Mouse (Mus musculus): ENCODE results near the gene 1700021F05Rik. TPM values are rescaled to one million over a fixed set of nuclear protein-coding genes. Genes with fewer than 3 reads are reported as not detected.

The 1700021F05Rik gene
- 10 to 100 TPM; 65.3 to 67.7 TPM for total RNA-seq (2021)
- long read RNA-seq, experiment 1, transcript 1700021F05Rik-202 (4 exons, 860 nt) = major isoform, 48 of 70 reads
- long read RNA-seq, experiment 1, partial matches to known transcripts = 14 of 70 reads
- long read RNA-seq, experiment 1, other reads (novel, unspliced or antisense) = 7 of 70 reads
- long read RNA-seq, experiment 2, transcript 1700021F05Rik-202 (4 exons, 860 nt) = major isoform, 27 of 31 reads
- long read RNA-seq, experiment 2, partial matches to known transcripts = 3 of 31 reads
- long read RNA-seq, experiment 2, other reads (novel, unspliced or antisense) = 1 of 31 reads

DNA sequence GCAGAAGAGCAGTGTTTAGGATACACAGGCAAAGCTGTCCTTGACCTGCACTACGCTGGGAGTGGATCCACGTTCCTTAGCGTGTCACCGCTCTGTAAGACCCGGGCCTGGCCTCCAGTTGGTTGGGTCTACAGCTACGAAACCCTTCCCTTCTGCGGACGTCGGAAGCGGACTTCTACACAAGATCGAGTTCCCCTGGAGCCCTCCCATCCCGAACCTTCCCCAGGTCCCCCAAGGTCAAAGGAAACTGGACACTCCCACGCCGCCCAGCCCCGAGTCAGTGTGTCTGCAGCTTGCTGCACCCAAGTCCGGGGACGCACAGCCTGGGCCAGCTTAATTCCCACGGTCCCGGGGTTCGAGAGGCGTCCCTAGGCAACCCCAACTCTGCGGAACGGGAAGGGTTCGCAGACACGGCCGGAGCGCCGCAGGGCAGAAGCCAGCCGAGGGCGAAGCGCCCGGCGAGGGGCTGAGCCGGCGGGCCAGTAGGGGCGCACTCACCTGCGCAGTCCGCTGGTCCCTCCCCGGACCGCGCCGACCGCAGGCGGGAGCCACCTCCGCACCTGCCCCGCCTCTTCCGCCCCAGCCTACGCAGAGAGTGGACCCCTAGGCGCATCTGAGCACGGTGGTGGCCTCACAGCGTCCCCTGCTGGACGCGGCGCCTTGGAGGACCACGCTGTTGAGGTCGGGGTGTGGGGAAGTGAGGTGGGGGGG lies at the start of gene 1700021F05Rik:
Gene 1700021F05Rik (minus strand): TSS at position 553 of the 711 bp plus-strand sequence.
- DNase-seq = peak; percentile 97 to 98

DNA sequence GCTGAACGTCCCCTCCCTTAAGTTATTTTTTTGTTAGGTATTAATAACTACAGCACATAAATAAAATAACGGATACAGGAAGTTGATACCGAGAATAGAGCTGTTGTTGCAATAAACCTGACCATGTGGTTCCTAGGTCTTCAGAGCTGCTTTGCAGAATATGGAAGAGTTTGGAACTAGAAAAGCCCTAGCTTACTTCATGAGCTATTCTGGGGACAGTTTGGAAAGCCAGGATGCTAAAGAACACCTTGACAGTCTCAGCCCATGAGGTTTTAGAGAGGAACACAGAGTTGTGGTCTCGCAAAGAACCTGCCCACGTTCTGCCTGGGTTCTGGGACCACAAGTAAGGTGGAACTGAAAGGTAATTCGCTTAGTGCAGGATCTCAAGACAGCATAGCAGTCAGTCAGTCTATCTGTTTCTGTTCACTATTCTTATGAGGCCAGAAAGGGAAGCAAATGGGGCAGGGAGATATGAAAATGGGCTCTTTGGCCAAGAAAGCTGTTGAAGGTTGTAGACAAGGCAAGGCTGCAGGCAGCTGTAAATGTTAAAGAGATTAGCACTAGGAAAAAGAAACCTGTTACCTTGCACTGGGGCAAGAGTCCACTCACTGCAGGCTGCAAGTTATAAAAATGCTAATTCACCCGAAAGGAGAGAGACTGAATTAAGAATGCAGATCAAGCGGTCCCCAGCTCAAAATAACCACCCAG lies 47.8 kb upstream of the 1700021F05Rik start:
- DNase-seq = no peak

DNA sequence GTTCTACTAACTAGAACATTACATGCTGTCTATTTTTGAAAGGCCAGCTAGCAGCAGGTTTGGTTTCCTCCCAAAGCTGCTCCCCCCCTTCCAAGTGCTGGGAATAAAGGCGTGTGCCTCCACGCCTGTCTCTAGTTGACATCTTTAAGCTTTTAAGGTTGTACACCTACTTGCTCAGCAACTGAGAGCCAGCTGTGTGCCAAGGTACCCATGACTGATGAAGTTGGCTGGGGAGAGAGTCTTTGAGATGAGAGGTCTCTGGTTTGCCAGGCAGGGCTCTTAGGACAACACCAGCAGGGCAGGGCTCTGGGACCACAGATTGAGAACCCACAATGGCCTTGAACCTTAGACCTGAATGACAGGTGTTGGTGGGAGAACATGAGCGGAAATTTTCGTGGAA lies 43.7 kb upstream of the 1700021F05Rik start:
- DNase-seq = no peak

DNA sequence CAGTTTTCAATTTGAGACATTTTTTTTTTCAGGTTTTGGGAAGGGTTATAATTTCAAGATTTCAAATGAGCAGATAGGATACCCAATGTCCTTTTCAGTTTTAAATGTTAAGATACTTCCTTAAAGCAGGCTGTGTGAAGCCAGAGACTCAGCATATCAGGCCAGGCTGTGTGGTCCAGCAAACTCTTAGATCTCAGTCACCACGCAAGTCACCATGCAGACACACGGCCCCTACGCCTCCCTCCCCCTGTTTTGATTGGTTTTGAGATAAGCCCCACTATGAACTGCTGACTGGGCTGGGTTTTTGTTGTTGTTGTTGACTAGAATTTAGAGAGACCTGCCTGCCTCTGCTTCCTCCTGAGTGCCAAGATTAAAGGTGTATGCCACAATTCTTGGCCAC lies 40.5 kb upstream of the 1700021F05Rik start:
- no peak for DNase-seq

DNA sequence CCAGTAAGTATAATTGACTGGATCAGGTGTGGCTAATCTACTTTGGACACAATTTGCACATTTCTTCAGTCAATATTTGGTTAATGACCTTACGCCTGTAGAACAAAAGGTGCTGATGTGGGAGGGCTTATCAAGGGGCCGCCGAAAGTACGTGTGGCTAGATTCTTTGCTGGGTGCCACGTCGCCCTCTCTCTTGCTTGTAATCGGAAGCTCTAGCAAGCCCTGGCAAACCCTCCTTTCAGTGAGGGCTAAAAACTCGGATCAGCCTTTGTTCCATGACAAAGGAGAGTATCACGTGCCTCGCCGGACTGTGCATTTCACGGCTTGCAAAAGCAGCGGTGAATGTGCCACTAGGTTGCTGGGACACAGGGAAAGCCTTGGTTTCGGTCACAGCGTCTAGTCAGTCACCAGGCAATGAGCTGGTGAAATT lies 39.9 kb upstream of the 1700021F05Rik start:
- peak; percentile 41 to 53 for DNase-seq

DNA sequence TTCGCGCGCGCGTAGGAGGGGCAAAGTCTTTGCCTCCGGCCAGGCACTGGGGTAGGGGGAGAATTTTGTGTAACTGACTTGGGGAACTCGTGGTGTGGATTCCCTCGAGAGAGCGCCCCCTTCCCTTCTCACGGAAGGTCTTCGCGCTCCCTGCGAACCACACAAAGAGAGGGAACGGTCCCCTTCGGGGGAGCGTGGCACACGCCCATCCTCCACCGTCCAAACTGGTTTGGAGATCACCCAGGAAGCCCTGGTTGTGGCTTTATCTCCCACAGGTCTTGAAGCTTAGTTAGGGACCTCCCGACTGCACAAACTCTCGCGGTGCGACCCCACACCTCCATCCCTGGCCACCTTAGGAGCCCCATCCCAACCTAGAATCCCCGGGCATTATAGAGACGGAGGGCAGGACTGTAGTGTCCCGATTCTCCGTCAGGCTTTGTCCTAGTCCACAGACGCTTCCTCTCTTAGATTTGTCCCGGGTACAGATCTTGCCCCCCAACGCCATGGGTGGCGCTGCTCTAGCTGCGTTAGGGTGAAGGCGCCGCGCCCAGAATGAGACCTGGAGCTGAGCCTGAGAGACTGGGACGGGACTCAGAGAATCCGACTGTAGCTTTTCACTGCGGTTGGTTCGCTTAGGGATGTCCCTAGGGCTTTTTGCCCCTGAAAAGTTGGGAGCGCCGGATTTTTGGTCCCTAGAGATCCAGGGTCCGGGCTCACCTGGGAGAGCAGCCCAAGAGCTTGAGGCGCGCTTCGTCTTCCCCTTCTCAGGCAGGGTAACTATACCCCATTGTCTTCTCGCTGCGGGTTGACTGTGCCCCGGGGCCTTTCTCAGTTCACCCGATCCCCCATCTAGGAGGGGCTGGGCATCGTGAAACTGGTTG lies 38.8 kb upstream of the 1700021F05Rik start:
- DNase-seq = peak; percentile 41 to 59

DNA sequence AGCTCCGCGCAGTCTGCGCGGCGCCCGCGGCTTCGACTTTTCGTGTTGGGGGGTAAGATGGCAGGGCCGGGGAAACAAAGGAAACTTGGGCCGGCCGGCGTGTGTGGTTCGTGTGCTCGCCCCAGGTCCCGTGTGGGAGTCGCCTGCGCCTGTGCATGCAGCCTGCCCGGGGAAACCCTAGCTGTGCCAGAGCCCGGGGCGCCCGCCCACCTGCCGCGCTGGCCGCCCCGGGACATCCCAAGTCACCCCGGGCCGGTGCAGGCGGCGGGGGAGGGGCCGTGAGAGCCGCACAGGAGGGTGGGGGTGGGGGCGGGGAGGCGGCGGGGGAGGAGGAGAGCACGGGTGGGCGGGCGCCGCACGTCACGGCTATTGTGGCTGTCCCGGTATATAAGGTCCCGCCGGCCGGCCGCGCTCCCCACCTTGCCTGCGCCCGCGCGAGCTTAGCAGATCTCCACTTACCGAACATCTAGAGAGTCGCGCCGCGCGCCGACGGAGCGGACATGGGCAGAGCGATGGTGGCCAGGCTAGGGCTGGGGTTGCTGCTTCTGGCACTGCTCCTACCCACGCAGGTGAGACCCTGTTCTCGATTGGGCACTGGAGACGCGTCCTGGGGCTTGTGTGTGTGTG lies 38.1 kb upstream of the 1700021F05Rik start:
- peak; percentile 68 to 84 for DNase-seq

DNA sequence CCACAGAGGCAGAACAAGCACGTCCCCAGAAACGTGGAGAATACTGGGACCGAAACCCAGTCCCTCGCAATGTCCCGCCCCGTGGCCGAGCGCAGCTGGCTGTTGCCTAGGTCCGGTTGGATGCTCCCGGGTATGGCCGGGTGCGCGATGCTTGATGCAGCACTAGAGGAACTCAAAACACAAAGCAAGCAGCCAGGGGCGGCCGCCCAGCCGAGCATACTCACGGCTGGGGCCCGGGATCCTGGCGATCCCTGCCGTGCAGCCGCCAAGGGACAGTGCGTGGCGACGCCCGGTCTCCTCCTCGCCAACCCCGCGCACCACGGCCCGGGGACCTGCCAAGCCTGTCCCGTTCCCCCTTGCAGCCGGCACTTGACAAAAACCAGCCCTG lies 37.6 kb upstream of the 1700021F05Rik start:
- peak; percentile 69 to 76 for DNase-seq

DNA sequence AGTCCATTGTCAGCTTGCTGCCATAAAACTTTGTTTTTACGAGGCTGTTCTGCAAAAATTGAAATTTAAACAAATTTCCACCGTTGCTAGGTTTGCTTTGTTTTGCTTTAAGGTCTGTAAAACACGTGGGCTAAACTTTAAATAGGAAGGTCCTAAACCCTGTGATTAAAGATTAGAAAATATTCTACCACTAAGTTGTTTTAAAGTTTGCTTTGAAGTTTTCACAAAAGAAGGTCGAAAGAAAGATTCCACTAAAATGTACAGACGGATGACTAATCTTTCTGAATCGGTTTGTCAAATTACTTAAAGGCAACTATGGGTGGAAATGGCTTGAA lies 37.2 kb upstream of the 1700021F05Rik start, which contains the start of gene Cd24a:
Gene Cd24a (plus strand): TSS at position 288 of the 335 bp plus-strand sequence.
- no peak for DNase-seq

DNA sequence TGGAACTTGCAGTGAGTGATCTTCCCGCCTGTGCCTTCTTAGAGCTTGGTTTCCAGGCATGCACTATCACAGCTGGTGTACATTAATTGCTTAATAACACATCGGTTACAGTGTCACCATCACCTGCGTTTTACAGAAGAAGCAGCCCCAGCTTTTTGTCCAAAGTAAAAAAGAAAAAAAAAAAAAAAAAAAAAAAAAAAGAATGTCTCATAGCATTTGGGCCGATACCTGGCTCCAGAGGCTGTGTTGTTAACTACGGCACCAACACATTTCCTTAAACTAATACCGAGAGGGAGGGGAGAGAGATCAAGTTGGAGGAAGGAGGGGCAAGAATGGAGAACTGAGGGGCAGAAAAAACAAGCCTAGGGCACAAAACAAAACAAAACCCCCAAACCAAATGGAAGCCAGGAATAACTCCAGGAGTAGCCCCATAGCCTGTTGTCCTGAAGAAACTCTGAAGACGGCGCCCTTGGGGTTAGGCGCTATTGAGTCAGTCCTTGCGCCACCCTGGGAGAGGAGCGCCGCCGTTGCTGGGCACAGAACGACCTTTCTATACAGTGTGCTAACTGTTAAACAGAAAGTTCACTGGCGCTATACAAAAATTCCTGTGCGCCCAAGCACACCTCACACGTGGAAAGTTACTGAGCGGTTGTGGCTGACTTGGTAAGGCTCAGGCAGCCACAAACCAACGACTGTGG lies 36.7 kb upstream of the 1700021F05Rik start:
- peak; percentile 48 to 54 for DNase-seq

DNA sequence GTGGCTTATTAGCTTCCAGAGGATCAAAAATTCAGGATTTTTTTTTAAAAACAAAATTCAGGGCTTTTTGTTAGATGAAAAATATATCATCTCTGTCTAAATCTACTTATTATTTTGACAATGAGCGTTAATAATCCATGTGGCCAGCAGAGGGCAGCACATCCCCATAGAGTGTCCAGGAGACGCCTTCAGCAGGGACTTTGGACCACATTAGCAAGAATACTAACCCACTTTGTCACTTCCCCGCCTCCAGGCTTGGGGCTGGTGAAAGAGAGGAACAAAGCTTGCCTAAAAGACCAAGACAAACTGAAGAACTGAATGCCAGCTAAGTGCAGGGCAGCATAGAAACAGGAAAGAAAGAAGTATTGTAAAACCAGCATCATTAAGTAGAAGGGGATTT lies 34.2 kb upstream of the 1700021F05Rik start:
- peak; percentile 81 to 85 for DNase-seq

DNA sequence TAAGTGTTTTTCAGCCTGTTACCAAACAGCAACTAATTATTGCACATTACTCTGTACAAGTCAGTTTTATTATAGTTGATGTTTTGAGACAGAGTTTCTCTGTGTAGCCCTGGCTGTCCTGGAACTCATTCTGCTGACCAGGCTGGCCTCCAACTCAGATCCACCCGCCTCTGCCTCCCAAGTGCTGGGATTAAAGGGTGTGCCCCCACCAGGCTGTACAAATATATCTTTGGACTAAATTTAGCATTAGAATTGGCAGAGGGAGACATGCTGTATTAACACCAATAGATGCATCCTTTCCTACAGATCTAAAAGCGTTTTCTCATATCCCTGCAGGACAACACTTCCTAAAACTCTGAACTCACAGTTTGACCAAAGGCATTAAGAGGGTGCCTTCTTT lies 33.6 kb upstream of the 1700021F05Rik start:
- DNase-seq = no peak

DNA sequence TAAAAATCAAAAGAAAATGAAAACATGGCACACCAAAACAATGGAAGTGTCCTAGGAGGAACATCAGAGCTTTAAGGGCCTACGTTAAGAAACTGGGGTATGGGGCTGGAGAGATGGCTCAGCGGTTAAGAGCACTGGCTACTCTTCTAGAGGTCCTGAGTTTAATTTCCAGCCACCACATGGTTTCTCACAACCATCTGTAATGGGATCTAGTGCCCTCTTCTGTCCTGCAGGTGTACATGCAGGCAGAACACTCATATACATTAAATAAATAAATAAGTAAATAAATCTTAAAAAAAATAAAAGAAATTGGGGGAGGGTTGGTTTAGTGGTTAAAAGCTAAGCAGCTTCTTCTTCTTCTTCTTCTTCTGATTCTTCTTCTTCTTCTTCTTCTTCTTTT lies 20.5 kb upstream of the 1700021F05Rik start:
- DNase-seq = no peak

DNA sequence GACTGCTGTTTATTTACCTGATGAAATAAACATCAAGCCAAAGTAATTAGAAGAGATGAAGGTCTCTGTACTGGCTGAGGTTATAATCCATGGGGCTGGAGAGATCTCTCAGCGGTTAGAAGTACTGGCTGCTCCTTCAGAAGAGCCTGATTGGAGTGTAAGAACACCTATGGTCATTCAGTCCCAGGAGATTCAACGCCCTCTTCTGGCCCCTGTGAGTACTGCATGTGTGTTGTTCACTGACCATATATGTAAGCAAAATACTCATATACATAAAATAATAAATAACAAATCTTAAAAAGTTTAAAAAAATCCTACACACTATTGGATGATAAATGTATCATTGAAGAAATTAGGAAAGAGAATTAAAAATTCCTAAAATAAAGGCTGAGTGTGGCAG lies 20.0 kb upstream of the 1700021F05Rik start:
- DNase-seq = no peak

DNA sequence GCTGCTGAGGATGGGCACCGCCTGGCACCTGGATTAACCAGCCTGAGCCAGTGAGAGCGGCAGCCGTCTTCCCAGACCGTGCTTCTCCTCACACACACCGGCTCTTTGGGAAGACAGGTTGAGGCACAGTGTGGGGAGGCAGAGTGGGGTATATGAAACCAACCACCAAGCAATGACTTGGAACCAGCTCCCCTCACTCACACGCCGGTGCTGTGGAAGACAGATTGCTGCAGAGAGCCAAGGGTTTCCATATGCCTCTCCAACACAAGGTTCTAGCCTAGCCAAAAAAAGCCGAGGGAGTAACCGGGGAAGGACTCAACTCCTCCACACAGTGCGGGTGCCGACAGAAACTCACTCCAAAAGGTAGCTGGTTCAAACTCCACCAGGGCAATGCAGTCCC lies 18.5 kb upstream of the 1700021F05Rik start:
- no peak for DNase-seq

DNA sequence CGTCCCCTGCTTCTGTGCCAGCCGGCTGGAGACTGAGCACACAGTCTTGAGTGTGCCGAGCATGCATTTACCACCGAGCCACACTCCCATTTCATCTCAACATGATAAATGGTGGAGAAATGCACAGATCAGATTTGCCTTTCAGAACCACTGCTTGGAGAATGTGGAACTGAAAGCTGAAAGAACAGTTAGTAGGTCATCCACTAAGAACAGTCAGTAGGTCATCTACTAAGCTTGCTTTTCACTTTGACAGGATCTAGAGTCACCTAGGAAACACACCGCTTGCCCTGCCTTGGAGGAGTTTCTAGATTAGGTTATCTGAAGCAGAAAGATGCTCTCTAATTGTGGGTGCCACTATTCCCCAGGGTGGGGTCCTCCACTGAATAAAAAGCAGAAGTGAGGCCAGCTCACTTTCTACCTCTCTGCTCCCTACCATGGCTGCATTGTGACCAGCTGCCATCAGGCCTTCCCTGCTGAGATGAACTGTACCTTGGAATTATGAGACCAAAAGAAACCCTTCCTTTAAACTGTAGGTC lies 16.9 kb upstream of the 1700021F05Rik start:
- DNase-seq = no peak

DNA sequence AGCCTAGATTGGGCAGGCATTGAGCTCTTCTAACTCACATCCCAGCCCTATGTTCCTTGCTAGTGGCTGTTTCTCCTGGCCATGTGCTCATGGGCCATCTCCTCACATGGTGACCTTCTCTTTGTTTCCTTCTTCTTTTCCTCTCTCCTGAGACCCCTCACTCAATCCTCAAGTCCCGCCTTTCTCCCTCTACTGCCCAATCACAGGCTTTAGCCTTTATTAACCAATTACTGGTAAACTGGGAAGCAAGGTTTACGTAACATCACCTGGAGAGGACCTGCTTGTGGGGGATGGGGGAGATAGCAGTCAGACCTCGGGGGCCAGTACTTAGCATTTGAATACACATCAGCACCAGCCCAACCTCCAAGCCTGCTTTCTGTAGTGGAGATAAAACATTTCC lies 10.6 kb upstream of the 1700021F05Rik start:
- DNase-seq = no peak

DNA sequence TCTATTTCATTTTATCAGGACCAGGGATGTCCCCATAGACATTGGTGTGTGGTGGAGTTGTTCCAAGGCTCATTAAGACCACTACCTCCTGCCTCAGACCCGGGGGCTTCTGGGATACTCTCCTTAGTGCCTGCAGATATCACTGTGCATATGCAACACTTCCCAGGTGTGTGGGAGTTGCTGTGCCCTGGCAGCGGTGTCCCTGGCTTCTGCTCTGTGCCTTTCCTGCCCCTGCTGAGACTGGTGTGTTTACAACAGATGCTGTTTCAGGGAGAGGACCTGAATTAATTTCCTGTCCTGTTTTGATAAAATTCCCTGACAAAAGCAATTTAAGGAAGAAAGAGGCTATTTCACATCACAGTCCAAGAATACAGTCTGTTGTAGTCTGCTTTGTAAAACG lies 10.1 kb upstream of the 1700021F05Rik start:
- no peak for DNase-seq

DNA sequence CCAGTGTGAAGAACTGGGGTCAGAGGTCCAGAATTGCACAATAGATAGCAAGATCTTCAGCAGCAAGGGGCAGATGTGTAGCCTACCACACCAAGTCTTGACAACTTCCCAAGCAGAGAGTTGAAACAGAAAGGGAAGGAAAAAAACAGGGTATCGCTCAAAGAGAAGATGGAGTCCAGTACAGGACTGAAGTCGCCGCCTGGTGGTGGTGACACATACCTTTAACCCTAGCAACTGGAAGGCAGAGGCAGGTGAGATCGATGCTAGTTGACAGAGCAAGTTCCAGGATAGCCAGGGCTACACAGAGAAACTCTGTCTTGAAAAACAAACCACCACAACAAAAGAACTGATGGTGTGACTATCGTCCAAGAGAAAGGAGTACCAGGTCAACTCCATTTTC lies 8.6 kb upstream of the 1700021F05Rik start:
- no peak for DNase-seq

DNA sequence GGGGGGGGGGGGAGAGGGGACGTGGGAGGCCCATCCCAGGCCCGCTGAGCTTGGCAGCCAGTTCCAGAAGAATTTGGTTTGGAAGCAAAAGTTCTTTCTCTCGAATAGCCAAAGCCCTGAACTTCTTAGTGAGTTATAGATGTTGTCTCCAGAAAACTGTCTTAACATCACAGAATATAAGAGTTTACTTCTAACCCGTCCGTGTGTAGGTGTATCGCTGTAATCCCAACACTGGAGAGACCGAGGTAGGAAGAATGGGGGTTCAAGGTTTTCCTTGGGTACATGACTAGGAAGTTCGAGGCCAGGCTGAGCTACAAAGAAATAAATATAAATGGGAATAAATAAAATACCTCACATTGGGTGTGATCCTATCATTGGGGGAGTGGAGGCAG lies 355 bp upstream of the 1700021F05Rik start:
- no peak for DNase-seq

All from adrenal gland, postnatal 36 days (tissue).